Mouse (Mus musculus) layer of hippocampus, adult 11-12 months (tissue): ENCODE measurements at regions not wholly inside any gene's neighbourhood (a gene's known extent, or its start where the extent isn't known, plus 50 kb on each side); places are given as distances from the start of the nearest gene placed in this dataset.
"Not testable (repeated sequence)": the region's sequence is repeated elsewhere in the genome, so short reads cannot be mapped to it uniquely, and the experiment has no call there.

Source experiments
- DNase-seq: peaks from one replicate; pipeline ENCODE4 v3.0.0; 2022; ENCODE audit warnings: low spot score

DNA sequence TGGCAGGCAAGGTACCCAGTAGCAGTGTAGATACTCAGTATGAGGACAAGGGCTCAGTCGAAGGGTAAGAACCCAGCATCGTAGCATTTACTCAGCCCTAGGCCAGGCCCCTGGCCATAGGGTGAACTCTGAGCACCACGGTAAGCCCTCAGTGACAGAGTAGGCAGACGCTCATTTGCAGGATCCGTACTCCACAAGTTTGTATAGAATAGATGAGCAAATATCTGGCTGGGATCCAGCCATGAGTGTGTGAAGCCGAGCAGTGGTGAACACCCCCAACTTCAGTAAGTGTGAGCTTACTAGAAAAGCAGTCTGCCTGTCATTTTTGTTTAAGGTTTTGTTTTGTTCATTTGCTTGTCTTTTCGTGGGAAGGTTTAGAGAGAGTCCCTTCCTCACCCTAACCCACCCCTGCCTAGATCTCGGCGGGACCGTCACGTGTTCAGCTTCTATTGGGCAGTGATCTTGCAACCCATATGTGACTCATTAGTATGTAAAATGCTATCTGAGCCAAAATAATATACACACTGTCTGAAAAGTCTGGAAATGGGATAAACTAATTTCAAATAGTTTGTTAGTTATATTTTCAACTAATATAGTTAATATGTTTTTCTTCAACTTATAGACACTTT lies 76.3 kb downstream of the Gm5447 start:
- no peak for DNase-seq

DNA sequence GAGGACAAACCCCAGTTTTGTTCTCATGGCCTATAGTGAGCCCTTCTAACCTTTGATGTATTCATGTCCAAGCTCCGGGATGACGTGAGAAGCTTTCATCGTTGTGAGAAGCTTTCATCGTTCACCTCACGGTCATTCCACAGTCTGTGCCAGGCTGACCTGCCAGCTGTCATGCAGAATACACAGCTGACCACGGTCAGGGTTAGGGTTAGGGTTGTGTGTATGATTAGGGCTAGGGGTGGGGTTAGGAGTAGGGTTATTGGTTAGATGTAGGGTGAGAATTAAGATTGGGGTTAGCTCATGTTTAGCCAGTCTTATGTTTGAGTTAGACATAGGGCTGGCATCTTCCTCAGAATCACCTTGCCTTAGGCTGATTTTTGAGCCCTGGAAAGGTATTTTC lies 77.6 kb downstream of the Gm5447 start:
- DNase-seq: not testable (repeated sequence)

DNA sequence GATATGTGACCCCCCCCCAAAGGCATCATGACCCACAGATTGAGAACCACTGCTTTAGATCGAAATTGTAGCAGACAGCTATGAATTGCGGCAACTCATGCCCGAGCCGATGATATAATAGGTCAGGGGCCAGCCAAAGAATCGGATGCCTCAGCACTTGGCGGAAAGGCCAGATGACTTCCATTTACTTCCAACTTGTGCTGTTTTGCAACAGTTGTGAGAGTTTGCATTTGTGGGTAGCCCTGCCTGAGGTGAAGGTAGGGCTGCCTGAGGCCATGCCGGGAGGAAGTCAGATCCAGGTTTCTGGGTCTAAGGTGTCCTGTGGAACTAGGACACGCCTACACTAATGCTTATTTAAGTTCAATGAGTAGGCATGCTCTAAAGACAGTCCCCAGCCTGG lies 80.4 kb downstream of the Gm5447 start:
- no peak for DNase-seq

DNA sequence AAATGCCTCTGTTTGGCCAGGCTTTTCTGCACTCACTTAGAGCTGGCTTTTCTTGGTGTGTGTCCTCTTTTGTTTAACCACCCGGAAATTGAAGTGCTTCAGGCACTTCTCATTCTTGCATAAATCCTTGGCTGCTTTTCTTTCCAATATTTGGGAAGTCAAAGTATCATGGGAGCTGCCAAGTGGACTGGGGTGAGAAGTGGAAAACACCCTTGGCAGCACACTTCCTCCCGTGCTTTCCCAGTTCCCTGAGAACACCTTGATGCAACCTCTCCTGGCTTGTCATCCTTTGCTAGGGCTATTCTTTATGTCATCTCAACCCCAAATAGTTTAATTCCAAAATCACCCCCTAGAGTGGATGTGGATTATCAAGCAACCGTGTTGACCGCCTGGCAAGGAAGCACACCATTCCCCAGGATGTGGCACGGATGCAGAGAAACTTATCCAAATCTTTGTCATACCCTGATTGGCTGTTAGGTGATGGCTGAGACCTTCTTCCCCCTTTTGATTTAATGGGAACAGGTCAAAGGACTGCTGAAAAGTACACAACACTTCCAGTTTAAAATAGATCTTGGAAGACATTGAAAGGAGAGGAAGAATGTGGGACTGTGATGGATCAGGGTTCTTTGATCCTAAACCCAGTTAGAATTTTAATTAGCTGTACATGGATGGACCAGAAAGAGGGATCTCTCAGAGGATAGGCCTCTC lies 81.5 kb downstream of the Gm5447 start:
- no peak for DNase-seq

DNA sequence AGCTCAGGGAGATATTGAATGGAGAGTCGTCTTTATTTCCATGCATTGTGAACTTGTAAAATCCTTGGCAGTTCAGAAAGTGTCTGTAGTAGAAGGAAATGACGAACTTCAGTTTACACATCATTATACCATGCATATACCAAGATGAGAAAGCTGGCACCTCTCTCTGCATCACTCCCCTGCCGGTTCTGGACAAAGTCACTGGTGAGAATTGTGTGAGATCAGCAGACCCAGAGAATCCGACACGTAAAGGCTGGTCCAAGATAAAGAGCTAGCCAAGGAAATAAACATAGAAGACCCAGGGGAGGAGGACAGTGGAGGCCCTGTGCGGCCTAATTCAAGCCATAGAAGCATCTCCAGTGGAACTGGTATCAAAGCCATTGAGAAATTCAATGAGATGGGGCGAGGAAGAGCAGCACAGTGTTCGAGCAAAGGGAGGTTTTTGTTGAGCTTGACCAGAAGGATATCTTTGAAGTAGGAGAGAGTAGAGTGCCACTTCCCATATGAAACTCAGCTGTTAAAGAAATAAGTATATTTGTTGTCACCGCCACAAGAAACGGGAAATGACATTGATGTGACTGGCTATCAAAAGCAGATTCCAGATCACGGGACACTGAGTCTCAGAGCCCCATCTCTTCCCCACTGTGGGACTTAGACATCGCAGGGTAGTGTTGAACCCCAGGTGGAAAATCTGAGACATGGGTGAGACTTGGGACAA lies 82.3 kb downstream of the Gm5447 start:
- DNase-seq: no peak

DNA sequence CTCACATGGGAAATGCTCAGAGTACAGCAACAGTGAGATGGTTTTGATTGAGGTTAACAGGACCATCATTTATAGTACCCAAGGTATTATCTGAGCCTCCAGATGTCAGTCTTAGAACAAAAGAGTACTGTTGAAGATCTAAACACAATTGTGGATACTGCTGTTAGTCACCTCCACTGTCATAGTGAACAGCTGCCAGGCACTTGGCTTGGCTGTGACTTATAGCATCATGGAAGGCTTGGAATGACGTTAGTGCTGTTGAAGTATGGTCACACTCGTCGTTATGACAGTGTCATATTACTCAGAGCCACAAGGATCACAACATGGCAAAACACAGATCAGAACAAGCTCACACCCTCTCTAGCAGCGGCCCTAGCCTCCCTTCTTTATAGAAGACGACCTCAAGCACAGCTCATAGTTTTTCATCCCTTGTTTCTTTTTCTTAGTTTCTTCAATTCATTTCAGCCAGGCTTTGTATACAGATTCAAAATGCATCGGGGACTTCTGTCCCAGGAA lies 87.0 kb downstream of the Gm5447 start:
- no peak for DNase-seq

DNA sequence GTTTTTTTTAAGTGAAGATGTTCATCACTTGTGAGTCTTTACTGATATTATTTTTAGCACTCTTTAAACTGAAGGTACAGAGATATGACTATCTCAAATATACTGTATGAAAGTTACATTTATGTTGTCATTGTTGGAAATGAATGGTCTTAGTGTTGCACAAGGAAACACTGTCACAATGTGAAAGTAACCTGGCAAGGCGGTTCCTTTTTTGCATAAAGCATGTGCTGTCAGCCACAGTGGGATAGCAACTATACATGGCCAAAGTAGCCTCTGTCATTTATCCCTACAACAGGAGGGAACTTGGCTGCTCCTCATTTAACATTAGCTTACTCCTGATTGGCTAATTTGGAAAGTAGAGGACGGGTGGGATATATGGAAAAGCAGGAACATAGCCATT lies 94.3 kb downstream of the Gm5447 start:
- no peak for DNase-seq

DNA sequence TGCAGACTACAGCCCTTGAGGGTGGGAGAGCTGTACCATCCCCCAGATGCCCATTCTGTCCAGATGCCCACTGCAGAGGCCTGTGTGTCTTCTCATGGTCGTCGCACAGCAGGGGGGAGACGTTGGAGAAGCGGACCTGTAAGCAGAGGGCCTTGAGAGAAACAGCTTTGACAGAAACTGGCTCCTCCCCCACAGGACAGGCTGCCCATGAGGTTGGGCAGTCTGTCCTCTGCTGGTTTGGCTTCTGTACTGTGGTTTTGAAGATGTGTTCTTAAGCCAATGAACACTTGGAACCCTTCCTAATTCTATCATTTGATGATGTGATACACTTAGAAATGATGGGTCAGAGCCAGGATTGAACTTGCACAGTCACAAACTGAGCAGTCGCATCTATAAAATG lies 102.5 kb downstream of the Gm5447 start:
- DNase-seq: no peak

DNA sequence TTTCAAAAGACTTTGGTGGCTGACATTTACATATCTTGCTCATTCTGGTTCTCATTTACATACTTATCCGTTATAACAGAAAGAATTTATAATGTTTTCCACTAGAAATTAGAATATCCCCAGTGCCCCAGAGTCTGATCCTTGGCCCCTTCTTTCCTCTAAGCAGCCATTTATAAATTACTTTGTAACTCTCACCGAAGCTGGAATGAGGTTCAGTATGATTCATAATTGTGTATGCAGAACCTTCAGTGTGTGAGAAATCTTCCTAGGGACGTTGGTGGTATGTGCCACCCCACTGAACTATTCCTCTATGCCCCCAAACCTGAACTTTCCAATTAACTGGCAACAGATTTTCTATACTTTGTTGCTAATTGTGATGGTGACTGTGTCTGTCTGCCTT lies 104.7 kb downstream of the Gm5447 start:
- DNase-seq: no peak

DNA sequence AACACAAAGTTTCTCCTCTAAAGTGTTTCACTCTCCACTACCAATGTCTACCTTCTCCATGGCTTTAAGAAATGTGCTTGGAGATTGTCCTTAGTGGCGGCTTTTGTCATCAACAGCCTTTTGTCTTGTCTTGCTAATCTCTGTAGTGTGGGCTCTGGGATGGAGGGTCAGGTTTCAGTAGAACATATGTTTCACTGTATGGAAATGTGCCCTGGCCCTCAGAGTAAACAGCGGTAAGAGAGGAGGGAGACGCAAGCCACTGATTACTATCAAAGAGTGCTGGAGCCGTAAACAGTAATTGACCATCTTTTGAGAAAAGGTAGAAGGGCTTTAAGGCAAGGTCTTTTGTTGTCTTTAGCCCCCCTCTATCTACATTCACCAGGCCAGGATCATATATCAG lies 106.2 kb downstream of the Gm5447 start:
- no peak for DNase-seq

DNA sequence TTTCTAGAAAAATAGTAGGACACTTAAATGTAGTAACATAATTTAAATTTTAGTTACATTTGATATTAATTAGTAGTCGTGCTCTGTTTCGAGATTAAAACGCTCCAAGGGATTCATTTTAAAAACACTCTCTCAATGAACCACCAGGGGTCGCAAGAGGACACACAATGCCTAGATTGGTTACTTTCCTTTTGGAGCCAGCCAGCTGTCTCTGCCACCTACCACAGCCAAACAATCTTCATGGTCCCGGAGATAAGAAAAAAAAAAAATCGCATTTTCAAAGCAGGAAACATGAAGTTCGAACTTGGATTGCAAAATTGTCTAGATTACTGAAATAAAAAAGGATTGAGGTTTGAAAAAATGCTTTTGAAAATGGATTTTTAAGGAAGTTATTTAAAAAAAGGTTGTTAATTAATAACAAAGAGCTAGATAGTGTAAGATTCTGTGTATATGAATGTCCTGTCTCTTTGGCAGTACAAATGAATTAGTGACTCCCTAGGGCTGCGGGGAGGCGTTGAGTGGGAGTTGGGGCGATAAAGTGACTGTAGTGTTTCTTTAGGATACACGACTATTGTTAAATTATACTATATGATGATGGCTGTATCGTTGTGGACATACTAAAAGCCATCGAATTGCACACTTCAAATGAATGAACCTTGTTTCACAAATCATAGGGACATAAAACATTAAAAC lies 108.6 kb downstream of the Gm5447 start:
- DNase-seq: peak; percentile 82

DNA sequence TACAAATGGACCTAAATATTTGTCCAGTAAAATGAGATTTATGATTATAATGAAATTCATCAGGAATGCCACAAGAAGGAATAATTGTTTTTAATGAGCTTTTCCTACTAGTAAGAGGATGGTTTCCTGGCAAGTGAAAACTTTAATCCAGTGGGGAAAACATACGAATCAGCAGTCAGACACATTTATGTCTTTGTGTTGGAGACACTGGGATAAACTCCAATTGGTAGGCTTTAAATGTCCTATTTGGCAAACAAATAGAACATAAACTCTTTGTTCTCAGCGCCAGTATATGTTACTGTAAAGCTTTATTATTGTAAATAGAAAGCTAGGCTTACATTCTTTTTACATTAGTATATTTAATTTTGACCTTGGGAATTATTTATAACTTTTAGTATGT lies 127.0 kb downstream of the Gm5447 start:
- DNase-seq: no peak

DNA sequence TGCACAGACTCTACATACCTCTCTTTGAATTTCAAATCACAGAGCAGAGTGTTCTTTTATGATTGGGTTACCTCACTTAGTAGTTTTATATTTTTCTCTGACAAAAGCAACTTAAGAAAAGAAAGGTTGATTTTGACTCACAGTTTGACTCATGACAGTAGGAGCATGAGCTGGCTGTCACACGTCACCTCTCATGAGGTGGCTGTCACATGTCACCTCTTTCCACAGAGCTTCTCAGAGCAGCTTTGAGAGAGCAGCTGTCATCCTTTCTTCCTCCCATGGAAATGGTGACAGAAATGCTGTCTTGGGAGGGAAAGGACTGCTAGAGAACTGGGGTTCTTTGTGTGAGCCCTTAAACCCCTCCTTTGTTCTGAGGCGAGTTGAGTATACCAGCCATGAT lies 133.4 kb downstream of the Gm5447 start:
- DNase-seq: no peak

DNA sequence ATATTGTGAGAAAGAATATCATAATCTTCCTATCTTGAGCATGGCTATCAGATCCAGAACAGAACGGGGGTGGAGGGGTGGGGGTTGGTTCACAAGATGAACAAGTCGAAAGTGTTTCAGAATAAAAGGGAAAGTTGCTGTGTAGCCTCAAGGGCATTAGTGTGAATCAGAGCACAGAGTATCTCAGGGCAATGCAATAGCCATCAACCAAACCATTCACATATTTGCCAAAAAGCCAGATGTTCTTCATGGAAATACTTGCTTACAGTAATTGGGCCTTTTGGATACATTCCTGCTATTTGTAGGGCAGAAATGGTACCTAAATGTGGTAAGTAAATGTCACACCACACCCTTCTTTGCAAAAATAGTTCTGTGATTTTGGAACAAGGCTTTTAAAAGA lies 135.2 kb downstream of the Gm5447 start:
- no peak for DNase-seq

DNA sequence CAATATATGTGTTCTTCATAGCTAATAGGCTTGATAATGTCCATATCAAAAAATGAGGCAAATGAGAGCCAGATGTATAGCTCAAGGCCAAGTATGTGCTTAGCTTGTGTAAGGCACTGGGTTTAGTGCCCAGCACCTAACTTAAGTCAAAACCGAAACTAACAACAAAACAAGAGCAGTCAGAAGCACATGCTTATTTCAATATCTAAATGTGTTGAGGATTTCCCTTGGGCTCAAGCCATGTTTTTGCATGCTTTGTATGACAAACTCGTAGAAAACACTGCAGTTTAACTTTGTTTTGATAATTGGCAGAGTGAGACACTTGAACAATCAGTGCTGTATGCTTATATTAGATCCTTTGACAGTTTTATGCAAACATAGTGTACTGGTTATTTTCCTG lies 148.7 kb downstream of the Gm5447 start:
- no peak for DNase-seq

DNA sequence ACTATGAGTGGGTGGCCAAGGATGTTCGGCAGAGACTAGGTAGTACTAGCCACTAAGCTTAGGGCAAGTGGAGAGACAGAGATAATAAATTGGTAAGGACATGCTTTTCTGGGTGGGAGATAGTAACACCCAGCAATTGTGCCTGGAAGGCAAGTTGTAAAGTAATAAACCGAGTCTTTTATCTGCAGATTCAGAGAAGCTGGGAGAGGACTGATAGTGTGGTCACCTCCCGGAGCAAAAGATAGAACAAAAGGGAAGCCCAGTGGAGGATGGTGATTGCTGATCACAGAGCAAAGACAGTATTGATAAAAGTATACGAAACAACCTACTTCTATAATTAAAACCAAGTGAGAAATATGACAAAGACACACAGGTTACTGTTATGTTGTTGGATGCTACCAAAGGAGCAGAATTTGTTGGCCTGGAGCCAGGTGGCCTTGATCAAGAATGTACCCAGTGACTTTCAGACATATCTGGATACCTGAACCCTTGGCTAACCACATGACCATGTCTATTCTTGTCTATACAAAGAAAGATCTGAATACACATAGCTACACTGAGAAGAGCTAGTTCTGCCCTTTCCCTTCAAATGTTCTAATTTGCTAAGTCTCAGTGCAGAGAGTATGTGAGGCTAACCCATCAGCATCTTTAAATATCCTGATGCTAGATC lies 150.7 kb downstream of the Gm5447 start:
- DNase-seq: no peak

DNA sequence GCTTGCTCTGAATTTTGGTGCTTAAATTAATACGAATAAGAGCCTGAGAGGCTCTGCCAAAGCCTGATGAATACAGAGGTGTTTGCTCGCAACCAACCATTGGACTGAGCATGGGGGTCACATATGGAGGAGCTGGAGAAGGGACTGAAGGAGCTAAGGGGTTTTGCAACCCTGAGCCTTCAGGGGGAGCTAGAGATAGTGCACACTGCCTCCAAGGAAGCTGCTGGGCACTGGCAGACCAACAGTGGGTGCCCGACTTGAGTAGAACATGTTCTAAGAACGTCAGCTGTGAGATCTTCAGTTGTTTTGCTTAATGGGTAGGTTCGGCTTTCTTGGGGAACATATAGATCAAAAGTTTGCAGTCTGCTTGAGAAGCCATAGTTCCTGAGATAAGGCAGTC lies 158.5 kb downstream of the Gm5447 start:
- DNase-seq: no peak

DNA sequence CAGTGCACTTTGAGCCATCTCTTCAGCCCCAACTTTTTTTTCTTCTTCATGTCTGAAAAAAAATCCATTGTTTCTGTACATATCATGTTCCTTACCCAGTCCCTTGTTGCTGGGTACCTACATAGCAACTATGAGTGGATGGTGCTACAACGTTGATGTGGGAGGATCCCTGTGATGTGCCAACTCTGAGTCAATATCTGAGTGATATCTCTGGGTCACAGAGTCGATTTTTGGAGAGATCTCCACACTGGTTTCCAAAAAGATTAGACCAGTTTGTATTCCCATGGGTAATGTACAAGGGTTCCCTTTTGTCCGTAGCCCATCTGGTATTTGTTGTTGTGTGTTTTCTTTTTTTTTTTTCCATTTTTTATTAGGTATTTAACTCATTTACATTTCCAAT lies 165.7 kb downstream of the Gm5447 start:
- DNase-seq: no peak

DNA sequence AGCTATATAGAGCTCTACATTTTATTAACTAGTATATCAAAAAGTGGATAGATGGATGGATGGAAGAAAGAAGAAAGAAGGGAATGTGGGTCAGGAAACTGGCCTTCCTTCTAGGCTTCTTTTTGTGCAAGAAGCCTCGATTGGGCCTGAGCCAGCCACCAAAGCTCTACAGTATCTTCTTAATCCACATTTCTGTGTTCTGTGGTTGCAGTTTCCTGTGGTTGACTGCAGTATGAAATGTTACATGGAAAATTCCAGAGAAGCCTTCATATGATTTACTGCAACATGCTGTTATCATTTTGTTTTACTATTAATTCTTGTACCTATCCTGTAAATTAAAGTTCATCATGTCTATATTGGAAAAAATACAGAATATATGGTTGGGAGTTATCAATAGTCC lies 173.3 kb downstream of the Gm5447 start:
- DNase-seq: no peak

DNA sequence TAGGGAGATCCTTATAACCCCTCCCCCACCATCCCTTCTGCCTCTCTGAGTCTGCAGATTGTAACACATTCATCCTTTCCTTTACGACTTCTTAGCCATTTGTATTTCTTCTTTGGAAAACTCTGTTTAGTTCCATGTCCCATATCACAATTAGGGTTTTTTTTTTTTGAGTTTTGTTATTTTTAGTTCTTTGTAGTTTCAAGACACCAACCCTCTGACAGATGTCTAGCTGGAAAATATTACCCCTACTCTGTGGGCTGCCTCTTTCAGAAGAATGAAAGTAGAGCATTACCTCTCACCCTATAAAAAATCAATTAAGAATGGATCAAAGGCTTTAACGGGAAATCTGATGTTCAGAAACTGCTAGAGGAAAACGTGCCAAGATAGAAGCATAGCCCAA lies 180.1 kb downstream of the Gm5447 start:
- DNase-seq: no peak

DNA sequence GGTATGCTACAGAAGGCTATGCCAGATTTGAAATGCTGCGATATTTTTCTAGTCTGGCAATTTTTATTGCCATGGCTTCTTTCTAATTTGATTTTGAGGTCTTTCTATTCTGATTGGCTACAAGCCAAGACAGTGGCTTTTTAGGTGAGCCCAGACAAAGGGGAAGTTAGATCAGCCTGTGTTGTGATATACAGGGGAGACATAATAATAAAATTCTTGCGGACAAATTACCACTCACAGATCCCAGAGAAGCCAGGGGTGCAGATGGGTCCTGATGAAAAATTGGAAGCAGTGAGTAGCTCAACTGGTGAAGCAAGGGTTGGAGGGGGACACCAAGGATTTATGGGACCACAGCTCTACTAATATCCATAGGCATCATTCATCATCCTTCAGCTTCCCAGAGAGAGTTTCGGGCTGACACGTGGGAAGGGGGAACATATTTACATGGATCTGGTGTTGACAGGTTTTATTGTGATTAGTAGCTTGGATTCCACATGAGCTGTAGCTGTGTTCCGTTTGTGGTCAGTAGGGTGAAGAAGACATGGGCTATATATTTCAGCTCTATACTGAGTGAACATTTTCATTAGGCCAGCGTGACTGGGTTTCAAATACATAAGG lies 190.0 kb downstream of the Gm5447 start:
- no peak for DNase-seq

DNA sequence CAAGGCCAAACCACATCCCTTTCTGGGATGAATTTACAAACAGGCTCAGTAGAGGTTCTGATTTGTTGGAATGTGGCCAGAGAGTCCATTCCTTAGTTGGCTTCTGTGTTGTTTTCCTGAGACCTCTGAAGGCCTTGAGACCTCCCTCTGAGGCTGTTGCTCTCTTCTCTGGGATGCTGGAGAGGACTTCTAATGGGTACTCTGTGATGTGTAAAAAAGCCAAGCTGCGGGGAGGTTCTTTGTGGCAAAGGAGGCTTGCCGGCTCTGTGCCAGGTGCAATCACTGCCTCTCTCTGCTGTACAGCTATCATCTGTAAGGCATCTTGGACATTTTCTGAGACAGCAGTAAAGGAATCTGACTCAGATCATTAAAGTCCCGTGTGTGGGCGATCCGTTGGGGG lies 192.3 kb downstream of the Gm5447 start:
- DNase-seq: no peak
